Mouse (Mus musculus): ENCODE measurements around the gene Gm16429.
"Not testable (repeated sequence)": the region's sequence is repeated elsewhere in the genome, so short reads cannot be mapped to it uniquely, and the experiment has no call there.

Gm16429 gene

GRCm38 (mm10) chr5:93928952-93929351, at the start of gene Gm16429:
Gene Gm16429, minus strand, starts transcription at chr5:93929052.
- DNase-seq (ENCODE audit: low spot score) = not testable (repeated sequence)
